Mouse (Mus musculus) adrenal gland, adult 2 months (tissue): ENCODE data around the gene Naip1. TPM values are rescaled to one million over a fixed set of nuclear protein-coding genes. Genes with fewer than 3 reads are reported as not detected.
A peak's percentile ranks its signal among the peaks of the same experiment; 100 is the strongest.
"Not testable (repeated sequence)": the region's sequence is repeated elsewhere in the genome, so short reads cannot be mapped to it uniquely, and the experiment has no call there.

Experiments
- DNase-seq: peaks from one replicate; pipeline ENCODE4 v3.0.0; 2021
- long read RNA-seq: library from polyadenylated mRNA; stranded (forward); transcript quantifications from one replicate; pipeline ENCODE4 v2.0.0, GENCODE M21; 2021
- polyA plus RNA-seq: library from polyadenylated mRNA; depleted of rRNA; stranded (reverse); fragments of >200 nt; gene quantifications from 2 replicates; pipeline ENCODE4 v1.2.3, GENCODE M21; 2012; rRNA removed
- total RNA-seq, 2 experiments: library from RNA; stranded (reverse); gene quantifications; 2 replicates each; pipeline ENCODE4 v1.2.3; 2021

The Naip1 gene
- under 1 TPM; 0.07 to 0.12 TPM for total RNA-seq
- polyA plus RNA-seq: 0.04 and 0.06 TPM in 2 replicates
- long read RNA-seq: 0 reads

- not testable (repeated sequence) for DNase-seq
Observed at GRCm38 (mm10) chr13:100452415-100453127, at the start of gene Naip1. Gene Naip1, minus strand, starts transcription at chr13:100452869.

DNA sequence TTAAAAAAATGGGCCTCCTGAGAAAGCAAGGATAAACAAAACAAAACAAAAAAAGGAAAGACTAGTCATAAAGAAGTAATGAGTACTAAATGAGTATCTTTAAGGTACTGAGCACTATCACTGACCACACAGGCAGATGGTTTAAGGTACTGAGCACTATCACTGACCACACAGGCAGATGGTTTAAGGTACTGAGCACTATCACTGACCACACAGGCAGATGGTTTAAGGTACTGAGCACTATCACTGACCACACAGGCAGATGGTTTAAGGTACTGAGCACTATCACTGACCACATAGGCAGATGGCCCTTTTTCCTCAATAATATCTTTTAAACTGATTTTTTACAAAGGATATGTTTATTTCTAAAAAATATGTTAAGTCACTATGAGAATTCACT, 47.0 kb upstream of the Naip1 start:
- not testable (repeated sequence) for DNase-seq

GRCm38 (mm10) chr13:100495337-100495736, 42.7 kb upstream of the Naip1 start:
- no peak for DNase-seq

GRCm38 (mm10) chr13:100494370-100494769, 41.7 kb upstream of the Naip1 start:
- not testable (repeated sequence) for DNase-seq

- peak; percentile 18 for DNase-seq
Observed at GRCm38 (mm10) chr13:100493313-100493712, 40.6 kb upstream of the Naip1 start.

GRCm38 (mm10) chr13:100492061-100492787, 39.6 kb upstream of the Naip1 start, which contains the start of gene Gtf2h2:
Gene Gtf2h2, minus strand, starts transcription at chr13:100492579.
- peak; percentile 88 for DNase-seq

GRCm38 (mm10) chr13:100491623-100492022, 39.0 kb upstream of the Naip1 start:
- no peak for DNase-seq

- no peak for DNase-seq
Observed at GRCm38 (mm10) chr13:100490424-100490823, 37.8 kb upstream of the Naip1 start.

DNA sequence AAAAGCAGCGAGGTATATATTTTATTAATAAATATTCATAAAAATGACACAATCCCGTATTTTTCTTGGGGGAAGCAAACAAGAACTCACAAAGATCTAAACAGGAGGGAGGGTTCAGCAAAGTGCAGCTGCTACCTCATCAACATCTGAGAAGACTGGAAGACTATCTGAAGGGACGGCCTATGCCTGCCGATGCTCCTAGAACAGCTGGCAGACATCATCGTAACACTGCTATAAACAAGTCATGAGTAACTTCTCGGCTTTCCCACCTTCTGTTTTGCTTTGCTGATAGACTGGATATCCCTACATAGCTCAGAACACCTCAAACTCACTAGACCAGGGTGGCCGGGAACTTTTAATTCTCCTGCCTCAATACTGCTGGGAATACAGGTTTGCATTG, 30.9 kb upstream of the Naip1 start:
- no peak for DNase-seq

- DNase-seq: no peak
Observed at GRCm38 (mm10) chr13:100463527-100464222, 11.0 kb upstream of the Naip1 start.

DNA sequence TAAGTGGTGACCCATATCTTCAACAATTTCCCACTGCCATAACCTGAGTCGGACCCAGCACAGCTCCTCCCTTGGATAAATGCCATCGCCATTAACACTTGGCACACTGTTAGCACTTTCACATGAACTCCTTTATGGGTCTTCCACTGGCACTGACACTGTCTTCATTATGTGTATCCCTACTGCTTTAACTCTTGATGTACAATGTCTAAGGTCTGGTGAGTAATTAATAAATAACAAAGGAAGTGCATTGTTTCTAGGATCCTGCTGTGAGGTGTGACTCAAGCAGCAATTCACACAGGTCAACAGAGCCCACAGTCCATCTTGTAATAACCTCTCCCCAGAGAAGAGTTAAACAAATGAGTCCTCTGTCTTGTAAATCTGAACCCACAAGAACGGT, 8.7 kb upstream of the Naip1 start:
- no peak for DNase-seq

DNA sequence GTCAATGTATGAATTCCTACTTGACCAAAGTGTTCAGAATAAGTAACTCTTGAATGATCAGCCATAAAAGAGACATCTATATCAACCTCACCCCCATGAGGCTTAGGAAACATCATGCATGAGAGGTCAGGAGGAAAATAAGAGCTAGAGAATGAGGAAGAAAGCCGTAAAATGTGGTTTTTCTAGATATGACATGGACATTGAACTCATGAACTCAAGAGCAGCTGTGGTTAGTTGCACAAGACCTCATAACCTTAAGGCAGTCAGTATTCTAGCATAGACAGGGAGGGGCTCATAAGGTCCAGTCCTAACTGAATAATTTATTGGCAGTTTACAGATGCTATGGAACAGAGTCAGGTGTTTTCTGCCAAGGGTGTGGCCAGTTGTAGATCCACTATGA, 3.2 kb downstream of the Naip1 start:
- no peak for DNase-seq

DNA sequence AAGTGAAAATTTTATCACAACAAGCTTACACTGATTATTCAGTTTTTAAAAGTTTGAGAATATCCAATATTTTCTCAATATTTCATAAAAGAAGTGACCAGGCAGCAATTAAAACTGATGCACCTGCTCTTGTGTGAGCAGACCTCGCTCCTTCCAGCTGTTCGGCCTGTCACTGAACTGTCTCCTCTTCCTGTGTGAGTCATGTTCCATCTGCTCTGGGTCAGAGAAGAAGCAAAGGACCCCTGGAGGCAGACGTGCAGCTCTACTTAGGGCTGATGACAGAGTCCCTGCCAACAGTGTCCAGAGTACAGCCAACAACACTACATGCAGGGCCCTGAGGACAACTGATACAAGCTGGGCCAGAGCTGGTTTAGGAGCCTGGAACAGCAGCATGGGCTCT, 12.6 kb downstream of the Naip1 start:
- DNase-seq: no peak

DNA sequence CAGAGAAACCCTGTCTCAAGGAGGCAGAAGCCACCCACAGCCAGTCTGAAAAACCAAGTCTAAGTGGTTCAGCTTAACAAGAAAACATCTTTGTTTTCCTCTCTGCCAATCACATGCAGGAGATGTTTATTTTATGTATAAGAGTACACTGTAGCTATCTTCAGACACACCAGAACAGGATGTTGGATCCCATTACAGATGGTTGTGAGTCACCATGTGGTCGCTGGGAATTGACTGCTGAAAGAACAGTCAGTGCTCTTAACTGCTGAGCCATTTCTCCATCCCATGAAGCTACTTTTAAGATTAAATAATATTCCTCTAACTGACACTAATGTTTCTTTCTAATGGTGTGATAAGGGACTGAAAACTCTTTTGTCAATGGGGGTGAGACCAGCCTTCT, 14.0 kb downstream of the Naip1 start:
- DNase-seq: no peak

DNA sequence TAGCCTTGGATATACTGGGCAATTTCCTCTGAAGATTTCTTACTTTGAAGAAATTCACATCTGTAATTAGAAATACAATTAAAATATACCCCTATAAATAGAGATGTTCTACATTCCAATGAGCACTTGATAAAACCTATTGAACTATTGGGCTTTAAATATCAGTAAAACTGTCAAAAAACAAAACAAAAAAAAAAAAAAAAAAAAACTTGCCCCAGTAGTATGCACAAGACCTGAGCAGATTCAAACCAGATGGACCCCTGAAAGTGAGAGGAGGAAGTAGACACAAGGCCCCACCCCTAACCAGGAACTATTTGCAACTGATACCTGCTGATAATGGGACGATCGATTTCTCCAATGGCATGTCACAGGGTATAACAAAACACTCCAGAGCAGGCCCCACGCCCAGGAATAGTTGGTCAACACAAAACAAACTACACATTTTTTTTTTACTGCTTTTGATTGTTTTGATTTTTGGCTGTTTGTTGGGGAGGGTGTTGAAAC, 15.3 kb downstream of the Naip1 start:
- no peak for DNase-seq

DNA sequence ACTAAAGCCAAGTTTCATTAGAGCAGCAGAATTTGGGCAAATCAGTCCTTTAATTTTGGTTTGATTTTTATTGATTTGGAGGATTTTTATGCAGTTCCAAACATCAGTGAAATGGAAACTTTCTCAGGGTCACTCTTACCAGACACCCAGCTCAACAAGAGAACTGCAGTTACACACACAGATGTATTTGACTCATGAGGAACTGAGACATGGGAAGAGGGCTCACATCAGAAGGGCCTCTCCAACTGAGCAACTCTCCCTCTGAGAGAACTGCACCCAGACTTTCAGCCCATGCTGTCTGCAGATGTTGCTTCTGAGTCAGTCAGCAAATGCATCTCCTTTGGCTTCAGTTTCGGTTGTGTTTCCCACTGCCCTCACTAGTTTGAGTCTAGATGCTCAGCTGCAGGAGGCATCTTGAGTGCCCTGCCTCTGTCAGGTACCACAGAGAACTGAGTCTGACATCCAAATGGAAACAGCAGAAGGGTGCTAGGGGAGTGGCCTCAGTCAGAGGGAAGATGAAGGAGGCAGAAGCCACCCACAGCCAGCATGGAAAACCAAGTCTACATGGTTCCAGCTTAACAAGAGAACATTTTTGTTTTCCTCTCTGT, 16.0 kb downstream of the Naip1 start:
- not testable (repeated sequence) for DNase-seq

DNA sequence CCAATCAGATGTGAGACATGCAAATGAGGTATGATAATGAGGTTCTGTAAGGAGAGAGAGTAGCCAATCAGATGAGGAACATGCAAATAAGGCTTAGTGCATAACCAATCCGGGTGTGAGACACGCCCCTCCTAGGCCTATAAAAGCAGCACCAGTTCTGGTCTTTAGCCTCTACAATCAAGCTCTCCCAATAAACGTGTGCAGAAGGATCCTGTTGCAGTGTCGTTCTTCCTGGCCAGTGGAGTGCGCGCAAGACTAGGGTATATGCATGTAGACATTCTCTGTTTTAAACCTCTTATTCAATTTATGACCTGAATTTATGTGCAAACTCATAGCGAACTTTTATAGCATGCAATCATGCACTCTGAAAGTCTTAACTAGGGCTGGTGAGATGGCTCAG, 32.7 kb downstream of the Naip1 start:
- DNase-seq: not testable (repeated sequence)

DNA sequence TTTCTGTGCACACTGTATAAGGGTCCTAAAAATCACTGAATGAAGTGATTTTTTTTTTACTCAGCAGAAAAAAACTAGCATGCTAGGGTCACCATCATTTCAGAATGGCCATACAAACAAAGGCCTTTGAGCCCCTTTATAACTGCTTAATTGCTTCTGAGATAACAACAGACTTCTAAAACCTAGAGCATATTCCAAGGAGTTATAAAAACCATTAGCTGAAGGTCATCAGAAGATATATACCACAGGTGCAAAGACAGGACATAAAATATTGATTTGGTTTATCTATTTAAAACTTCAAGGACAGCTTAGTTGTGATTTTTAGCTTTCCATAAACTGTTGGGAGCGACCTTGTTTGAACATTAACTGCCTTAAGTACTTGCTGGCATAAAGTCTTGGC, 38.2 kb downstream of the Naip1 start:
- no peak for DNase-seq

- DNase-seq: no peak
Observed at GRCm38 (mm10) chr13:100409825-100410224, 42.8 kb downstream of the Naip1 start.

DNA sequence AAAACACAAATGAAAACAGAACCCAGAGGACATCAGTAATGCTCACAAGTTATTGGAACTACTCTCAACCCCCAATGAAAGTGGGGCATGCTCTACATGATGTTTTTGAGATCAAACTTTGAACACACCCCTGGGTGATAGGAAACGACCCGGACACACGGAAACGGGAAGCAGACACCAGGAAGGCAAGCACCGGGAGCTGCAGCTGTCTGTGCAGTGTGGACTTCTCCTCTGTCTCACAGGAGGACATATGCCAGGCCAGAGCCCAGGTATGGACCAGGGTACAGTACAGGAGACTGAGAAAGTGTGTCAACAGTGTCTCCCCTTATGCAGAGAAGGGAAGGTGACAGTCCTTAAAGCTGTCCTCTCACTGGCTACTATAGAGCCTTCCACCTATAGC, 43.5 kb downstream of the Naip1 start:
- DNase-seq: no peak

- no peak for DNase-seq
Observed at GRCm38 (mm10) chr13:100408242-100408641, 44.4 kb downstream of the Naip1 start.
